Mouse (Mus musculus) MEL (cell line): ENCODE measurements around the gene Oas1a. TPM values are rescaled to one million over a fixed set of nuclear protein-coding genes. Genes with fewer than 3 reads are reported as not detected.

Source experiments
- DNase-seq: peaks from one replicate; pipeline ENCODE4 v3.0.0; 2011; ENCODE audit warnings: low read depth, low spot score
- H3K27ac ChIP-seq: 2 replicates; pipeline ENCODE4 v1.5.1; 2012; ENCODE audit warnings: low read depth, mild to moderate bottlenecking, control low read depth, low read length, moderate library complexity; ENCODE audit not compliant: control insufficient read depth
- H3K27me3 ChIP-seq, 2 experiments: fragments of 150-350 bp in 1 of 2; sonication (generic) in 1 of 2; 2 replicates each; pipeline ENCODE4 v1.6.1; 2012; ENCODE audit warnings: low read length in 2 of 2, mild to moderate bottlenecking in 2 of 2, improper control_type of control experiment in 1 of 2, moderate library complexity in 1 of 2; ENCODE audit not compliant: insufficient read depth in 2 of 2, control insufficient read depth in 1 of 2
- H3K36me3 ChIP-seq, 2 experiments: 2 replicates each; pipeline ENCODE4 v1.6.1; 2012 to 2014; ENCODE audit warnings: low read length in 2 of 2, improper control_type of control experiment in 1 of 2, inconsistent platforms in 1 of 2, mild to moderate bottlenecking in 1 of 2; ENCODE audit not compliant: insufficient read depth in 2 of 2, control insufficient read depth in 1 of 2
- H3K4me1 ChIP-seq, 2 experiments: fragments of 150-350 bp in 1 of 2; sonication (generic) in 1 of 2; 2 replicates each; pipeline ENCODE4 v1.6.1; 2012; ENCODE audit warnings: low read length in 2 of 2, improper control_type of control experiment in 1 of 2, mild to moderate bottlenecking in 1 of 2; ENCODE audit not compliant: insufficient read depth in 2 of 2, control insufficient read depth in 1 of 2
- H3K4me3 ChIP-seq, 2 experiments: fragments of 150-350 bp in 1 of 2; sonication (generic) in 1 of 2; 2 replicates each; pipeline ENCODE4 v1.5.1; 2012; ENCODE audit warnings: low read depth in 2 of 2, low read length in 2 of 2, mild to moderate bottlenecking in 2 of 2, moderate library complexity in 2 of 2, control low read depth in 1 of 2, improper control_type of control experiment in 1 of 2; ENCODE audit not compliant: control insufficient read depth in 1 of 2, insufficient read depth in 1 of 2
- H3K79me2 ChIP-seq: 2 replicates; pipeline ENCODE4 v1.6.1; 2012; ENCODE audit warnings: mild to moderate bottlenecking, low read length, moderate library complexity; ENCODE audit not compliant: control insufficient read depth, poor library complexity, insufficient read depth
- H3K9ac ChIP-seq: 2 replicates; pipeline ENCODE4 v1.6.1; 2012; ENCODE audit warnings: low read depth, mild to moderate bottlenecking, control low read depth, low read length, moderate library complexity; ENCODE audit not compliant: control insufficient read depth, poor library complexity, severe bottlenecking
- H3K9me3 ChIP-seq: fragments of 150-350 bp; sonication (generic); replicated peaks from 2 replicates; pipeline ENCODE4 v1.6.1; 2012; ENCODE audit warnings: mild to moderate bottlenecking, low read length, improper control_type of control experiment, moderate library complexity; ENCODE audit not compliant: insufficient read depth
- BHLHE40 ChIP-seq: IDR thresholded peaks from 2 replicates; pipeline ENCODE4 v1.6.1; 2012; ENCODE audit warnings: low read depth, mild to moderate bottlenecking, inconsistent platforms, low read length, improper control_type of control experiment, borderline replicate concordance
- CHD2 ChIP-seq: IDR thresholded peaks from 2 replicates; pipeline ENCODE4 v1.6.1; 2011; ENCODE audit warnings: low read length, improper control_type of control experiment
- E2F4 ChIP-seq: IDR thresholded peaks from 2 replicates; pipeline ENCODE4 v1.6.1; 2011; ENCODE audit warnings: low read depth, low read length, improper control_type of control experiment, borderline replicate concordance
- ELF1 ChIP-seq: IDR thresholded peaks from 2 replicates; pipeline ENCODE4 v1.6.1; 2014; ENCODE audit warnings: low read depth, mild to moderate bottlenecking, inconsistent platforms, low read length, improper control_type of control experiment, moderate library complexity
- ETS1 ChIP-seq: IDR thresholded peaks from 2 replicates; pipeline ENCODE4 v1.6.1; 2012; ENCODE audit warnings: low read depth, mild to moderate bottlenecking, inconsistent platforms, low read length, improper control_type of control experiment, moderate library complexity
- GABPA ChIP-seq: IDR thresholded peaks from 2 replicates; pipeline ENCODE4 v1.6.1; 2012; ENCODE audit warnings: low read depth, mild to moderate bottlenecking, inconsistent platforms, low read length, improper control_type of control experiment, moderate library complexity
- GATA1 ChIP-seq: IDR thresholded peaks from 2 replicates; pipeline ENCODE4 v1.6.1; 2011; ENCODE audit warnings: low read depth, low read length, improper control_type of control experiment
- HCFC1 ChIP-seq: IDR thresholded peaks from 2 replicates; pipeline ENCODE4 v1.6.1; 2012; ENCODE audit warnings: low read depth, mild to moderate bottlenecking, inconsistent platforms, low read length, improper control_type of control experiment, moderate library complexity
- JUND ChIP-seq: IDR thresholded peaks from 2 replicates; pipeline ENCODE4 v1.6.1; 2011; ENCODE audit warnings: low read depth, mild to moderate bottlenecking, improper control_type of control experiment, low read length
- KAT2A ChIP-seq: conservative IDR thresholded peaks from 2 replicates; pipeline ENCODE4 v1.6.1; 2012; ENCODE audit warnings: low read depth, low read length, improper control_type of control experiment, inconsistent platforms
- MAFK ChIP-seq: IDR thresholded peaks from 2 replicates; pipeline ENCODE4 v1.6.1; 2011; ENCODE audit warnings: low read depth, mild to moderate bottlenecking, low read length, improper control_type of control experiment, borderline replicate concordance
- MAZ ChIP-seq: IDR thresholded peaks from 2 replicates; pipeline ENCODE4 v1.6.1; 2012; ENCODE audit warnings: low read depth, mild to moderate bottlenecking, inconsistent platforms, low read length, improper control_type of control experiment
- MEF2A ChIP-seq: IDR thresholded peaks from 2 replicates; pipeline ENCODE4 v1.6.1; 2014; ENCODE audit warnings: low read depth, mild to moderate bottlenecking, inconsistent platforms, low read length, improper control_type of control experiment; ENCODE audit not compliant: poor library complexity, insufficient replicate concordance, severe bottlenecking; ENCODE audit errors: extremely low read depth
- NELFE ChIP-seq: IDR thresholded peaks from 2 replicates; pipeline ENCODE4 v1.6.1; 2011; ENCODE audit warnings: low read depth, low read length, improper control_type of control experiment
- POLR2AphosphoS2 ChIP-seq: IDR thresholded peaks from 2 replicates; pipeline ENCODE4 v1.6.1; 2011; ENCODE audit warnings: low read length, improper control_type of control experiment
- POLR2AphosphoS5 ChIP-seq: IDR thresholded peaks from 2 replicates; pipeline ENCODE4 v1.6.1; 2012; ENCODE audit warnings: low read depth, borderline replicate concordance, mild to moderate bottlenecking, inconsistent platforms, low read length, moderate library complexity, mixed read lengths
- TAL1 ChIP-seq: IDR thresholded peaks from 2 replicates; pipeline ENCODE4 v1.6.1; 2012; ENCODE audit warnings: mild to moderate bottlenecking, inconsistent platforms, low read length, moderate library complexity, mixed read lengths
- USF2 ChIP-seq, 2 experiments: IDR thresholded peaks; 2 replicates each; pipeline ENCODE4 v1.6.1; 2011 to 2012; ENCODE audit warnings: improper control_type of control experiment in 2 of 2, low read length in 2 of 2, borderline replicate concordance in 1 of 2, inconsistent platforms in 1 of 2, low read depth in 1 of 2, mild to moderate bottlenecking in 1 of 2; ENCODE audit not compliant: insufficient read depth in 1 of 2
- ZC3H11A ChIP-seq: IDR thresholded peaks from 2 replicates; pipeline ENCODE4 v1.6.1; 2012; ENCODE audit warnings: low read depth, mild to moderate bottlenecking, inconsistent platforms, low read length, improper control_type of control experiment
- ZKSCAN1 ChIP-seq: IDR thresholded peaks from 2 replicates; pipeline ENCODE4 v1.6.1; 2012; ENCODE audit warnings: low read depth, mild to moderate bottlenecking, inconsistent platforms, low read length, improper control_type of control experiment, moderate library complexity
- ZMIZ1 ChIP-seq: IDR thresholded peaks from 2 replicates; pipeline ENCODE4 v1.6.1; 2012; ENCODE audit warnings: low read depth, mild to moderate bottlenecking, inconsistent platforms, low read length, improper control_type of control experiment, moderate library complexity
- polyA plus RNA-seq, 2 experiments: library from polyadenylated mRNA; stranded (reverse) in 1 of 2; unstranded in 1 of 2; fragments of >175 nt in 1 of 2; fragments of >200 nt in 1 of 2; gene quantifications; 2 replicates each; pipeline versions ENCODE4 v1.2.1 to v1.2.4; 2012; ENCODE audit warnings: low replicate concordance in 2 of 2, low read depth in 1 of 2; ENCODE audit not compliant: insufficient read length in 2 of 2, insufficient read depth in 1 of 2, missing spikeins in 1 of 2
- total RNA-seq: library from RNA; depleted of rRNA; stranded (reverse); fragments of 300-350 nt; gene quantifications from 2 replicates; pipeline ENCODE4 v1.2.3, GENCODE M21; 2012

Oas1a gene
- total and polyA plus RNA-seq, 3 experiments: 0.15 to 0.17 TPM; not detected in 1

- Histone ChIP-seq H3K4me1 (no peaks in the 10 kb centered on the region), H3K79me2 (no peaks in the 10 kb centered on the region), H3K9ac (no peak overlapping the region), H3K9me3 (no peaks in the 10 kb centered on the region), H3K27ac (no peak overlapping the region), H3K27me3 (no peaks in the 10 kb centered on the region), H3K36me3 (no peaks in the 10 kb centered on the region), H3K4me3 (no peak overlapping the region)
- TF ChIP-seq GATA1 (no peak), KAT2A (no peak), ZKSCAN1 (no peak), USF2 (IDR thresholded peaks at IDR 0.05; ENCODE audit: borderline replicate concordance in 1 of 2, insufficient read depth in 1 of 2, low read depth in 1 of 2, low read length in 2 of 2) (no peak), NELFE (no peak), MAZ (no peak), JUND (no peak), TAL1 (no peak), ELF1 (no peak), E2F4 (no peak), POLR2AphosphoS5 (no peak)
- DNase-seq: no peak
These were observed 37.2 kb downstream of the Oas1a start for GRCm38 (mm10) chr5:120870081-120870480.

GRCm38 (mm10) chr5:120869436-120870015, 37.8 kb downstream of the Oas1a start:
- no peaks in the 10 kb centered on the region for H3K27me3 ChIP-seq
- TF ChIP-seq MAFK (no peak), KAT2A (no peak), CHD2 (no peak), NELFE (no peak), ETS1 (no peak), MAZ (no peak), ZMIZ1 (no peak), POLR2AphosphoS2 (no peak), GATA1 (no peak), GABPA (no peak), BHLHE40 (no peak), TAL1 (no peak), E2F4 (no peak), ZC3H11A (no peak), JUND (no peak), MEF2A (no peak), HCFC1 (no peak)
- TF ChIP-seq, all 39 proteins: peak for 0

More at GRCm38 (mm10) chr5:120869436-120870015, 37.8 kb downstream of the Oas1a start:
- no peaks in the 10 kb centered on the region for H3K36me3 ChIP-seq
- no peak overlapping the region for H3K9ac ChIP-seq
- no peaks in the 10 kb centered on the region for H3K79me2 ChIP-seq
- DNase-seq: no peak
- H3K4me3 ChIP-seq: no peak overlapping the region
- H3K9me3 ChIP-seq: no peaks in the 10 kb centered on the region
- H3K27ac ChIP-seq: no peak overlapping the region
- H3K4me1 ChIP-seq: no peaks in the 10 kb centered on the region
